Mouse (Mus musculus) liver, postnatal 0 days (tissue): ENCODE measurements at regions not wholly inside any gene's neighbourhood (a gene's known extent, or its start where the extent isn't known, plus 50 kb on each side); places are given as distances from the start of the nearest gene placed in this dataset.

Experiments
- CTCF ChIP-seq: sonication (generic); IDR thresholded peaks from 2 replicates; pipeline ENCODE4 v1.5.1; 2016; ENCODE audit warnings: antibody characterized with exemption, low read depth
- EP300 ChIP-seq: IDR thresholded peaks from 2 replicates; pipeline ENCODE4 v1.6.1; 2016; ENCODE audit warnings: antibody characterized with exemption, low read depth, mild to moderate bottlenecking

- TF ChIP-seq EP300: no peak
- TF ChIP-seq CTCF: no peak
Observed at GRCm38 (mm10) chr19:21170785-21171184, 101.3 kb upstream of the Zfand5 start.
